Mouse (Mus musculus): Measurements from ENCODE around the gene Nras.

DNA sequence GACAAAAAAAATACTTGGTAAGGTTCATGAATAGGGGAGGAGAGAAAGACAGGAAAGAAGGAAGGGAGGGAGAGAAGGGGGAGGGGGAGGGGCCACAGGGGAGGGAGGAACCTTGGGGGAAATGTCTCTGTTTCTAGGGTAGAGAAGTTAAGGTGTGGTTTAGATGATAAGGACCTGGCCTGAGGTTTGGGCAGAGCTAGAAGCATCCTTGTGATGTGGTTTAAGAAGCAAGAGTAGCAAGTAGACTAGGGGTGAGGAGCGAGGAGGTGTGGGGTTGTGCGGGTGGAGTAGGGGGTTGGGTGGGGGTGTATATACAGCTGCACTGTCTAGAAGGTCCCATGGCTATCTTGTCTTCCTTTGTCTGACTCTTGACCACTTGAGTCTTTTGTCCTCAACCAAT is 33.7 kb downstream of the Nras start:
- no peak for TF ChIP-seq USF1 (IDR thresholded peaks at IDR 0.05; ENCODE audit: low read depth)
- TF ChIP-seq POLR2A (IDR thresholded peaks at IDR 0.05; ENCODE audit: insufficient read length, low read depth), result no peak
- TF ChIP-seq CEBPB (IDR thresholded peaks at IDR 0.05; ENCODE audit: insufficient read depth, poor library complexity, severe bottlenecking), result no peak
- TF ChIP-seq POLR2AphosphoS2 (IDR thresholded peaks at IDR 0.05; ENCODE audit: insufficient read length, low read depth), result no peak
- TF ChIP-seq MYOD1 (IDR thresholded peaks at IDR 0.05; ENCODE audit: control insufficient read depth in 1 of 3, insufficient read length in 2 of 3, low read depth in 2 of 3), result no peak
